In the genomic region with DNA sequence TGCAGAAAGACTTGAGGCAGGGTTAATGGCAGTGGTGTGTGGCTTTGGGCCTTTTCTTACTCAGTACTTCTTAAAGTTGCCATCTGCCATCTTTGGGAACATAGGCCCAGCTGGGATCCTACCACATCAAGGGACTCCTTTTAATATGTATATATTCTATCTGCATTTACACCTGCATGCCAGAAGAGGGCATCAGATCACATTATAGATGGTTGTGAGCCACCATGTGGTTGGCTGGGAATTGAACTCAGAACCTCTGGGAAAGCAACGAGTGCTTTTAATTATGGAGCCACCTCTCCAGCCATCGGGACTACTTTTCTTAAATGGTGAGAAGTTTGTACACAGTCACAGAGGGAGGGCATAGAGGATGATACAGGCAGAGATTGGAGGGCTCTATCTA, we compare ENCODE assay signal across 25 mouse cellular contexts. TPM values are rescaled to one million over a fixed set of nuclear protein-coding genes. Genes with fewer than 3 reads are reported as not detected.
A peak's percentile ranks its signal among the peaks of the same experiment; 100 is the strongest.
DNase-seq lines count a peak whose midpoint lies in the region; ATAC-seq and TF ChIP-seq lines count a peak whose summit lies in the region.
"Had no signal": no experiment of that assay in that cellular context is flagged by ENCODE, and none has a peak within 500 bp of the region (broad histone marks: within the 10 kb centered on the region; RNA-seq: fewer than 3 reads in every experiment).

No protein-coding gene starts in this region.

- H3K27ac ChIP-seq in forebrain, postnatal 0 days (ENCODE audit: low read depth, low read length): no peak overlapping the region
- no peak overlapping the region for H3K27ac ChIP-seq in forebrain, embryonic 15.5 days (replicated peaks)
- no peak overlapping the region for H3K27ac ChIP-seq in left cerebral cortex, adult 2 months
- H3K27ac ChIP-seq in MEL (ENCODE audit: control insufficient read depth, low read depth, low read length): no peak overlapping the region
- no peak overlapping the region for H3K27ac ChIP-seq in midbrain, embryonic 15.5 days
- H3K27ac ChIP-seq: forebrain, embryonic 10.5 days; hindbrain, embryonic 12.5 days; neural tube, embryonic 15.5 days had no signal

- no peak overlapping the region for H3K9ac ChIP-seq in forebrain, postnatal 0 days
- H3K9ac ChIP-seq in forebrain, embryonic 15.5 days (replicated peaks): no peak overlapping the region
- H3K9ac ChIP-seq in MEL (ENCODE audit: control insufficient read depth, low read depth, low read length, poor library complexity, severe bottlenecking): no peak overlapping the region
- no peak overlapping the region for H3K9ac ChIP-seq in midbrain, embryonic 15.5 days
- H3K9ac ChIP-seq: hindbrain, embryonic 12.5 days; neural tube, embryonic 15.5 days had no signal

- 86% methylated on average over 2 of the region's 2 CpGs for WGBS in forebrain, postnatal 0 days
- WGBS in forebrain, embryonic 15.5 days: 84% methylated on average over 2 of the region's 2 CpGs
- WGBS in midbrain, embryonic 15.5 days: 85% methylated on average over 2 of the region's 2 CpGs

- intact Hi-C loops in left cerebral cortex, adult 2 months (cut with DNase I): no loop called here

- H3K36me3 ChIP-seq in forebrain, postnatal 0 days (ENCODE audit: insufficient read depth): no peaks in the 10 kb centered on the region
- H3K36me3 ChIP-seq in forebrain, embryonic 15.5 days: no peaks in the 10 kb centered on the region
- no peaks in the 10 kb centered on the region for H3K36me3 ChIP-seq in MEL (ENCODE audit: control insufficient read depth in 1 of 2, insufficient read depth in 2 of 2, low read length in 2 of 2)
- H3K36me3 ChIP-seq in midbrain, embryonic 15.5 days (replicated peaks): no peaks in the 10 kb centered on the region
- H3K36me3 ChIP-seq: forebrain, embryonic 10.5 days; hindbrain, embryonic 12.5 days; neural tube, embryonic 15.5 days had no signal

- no peak for TF ChIP-seq POLR2A in MEL (IDR thresholded peaks at IDR 0.05; ENCODE audit: control insufficient read depth in 1 of 2, insufficient read depth in 1 of 2, low read depth in 1 of 2, low read length in 2 of 2, poor library complexity in 1 of 2)

- DNase-seq in forebrain, postnatal 0 days: no peak
- no peak for DNase-seq in left cerebral cortex, adult 2 months (ENCODE audit: extremely low spot score in 1 of 2, low spot score in 2 of 2)
- DNase-seq in left cerebral cortex, adult 9 months (ENCODE audit: low spot score in 2 of 2): no peak
- DNase-seq in 416B (ENCODE audit: low read depth): peak; percentile 10
- DNase-seq in MEL (ENCODE audit: low read depth, low spot score): no peak
- DNase-seq in right cerebral cortex, postnatal 10 days (ENCODE audit: low spot score in 2 of 2): no peak
- DNase-seq: adrenal gland, postnatal 10 days; cerebellum, adult 18-20 months; cerebellum, postnatal 14 days; heart, adult 11 months; kidney, adult 8-10 months; kidney, postnatal 25 days; lung, postnatal 14 days; right cerebral cortex, adult 18-20 months; thymus, adult 2 months; thymus, postnatal 4 days had no signal

- no peaks in the 10 kb centered on the region for H3K9me3 ChIP-seq in forebrain, postnatal 0 days (ENCODE audit: low read length)
- H3K9me3 ChIP-seq in forebrain, embryonic 15.5 days: no peaks in the 10 kb centered on the region
- H3K9me3 ChIP-seq in MEL (replicated peaks; ENCODE audit: insufficient read depth, low read length): no peaks in the 10 kb centered on the region
- no peaks in the 10 kb centered on the region for H3K9me3 ChIP-seq in midbrain, embryonic 15.5 days
- H3K9me3 ChIP-seq: forebrain, embryonic 10.5 days; hindbrain, embryonic 12.5 days; neural tube, embryonic 15.5 days had no signal

- no peaks in the 10 kb centered on the region for H3K4me1 ChIP-seq in forebrain, postnatal 0 days (ENCODE audit: insufficient read depth)
- peaks cover 4% of the 10 kb centered on the region for H3K4me1 ChIP-seq in forebrain, embryonic 15.5 days
- H3K4me1 ChIP-seq in MEL (ENCODE audit: control insufficient read depth in 1 of 2, insufficient read depth in 2 of 2, low read length in 2 of 2): no peaks in the 10 kb centered on the region
- no peaks in the 10 kb centered on the region for H3K4me1 ChIP-seq in midbrain, embryonic 15.5 days
- H3K4me1 ChIP-seq: forebrain, embryonic 10.5 days; hindbrain, embryonic 12.5 days; neural tube, embryonic 15.5 days had no signal

- no peak overlapping the region for H3K4me3 ChIP-seq in forebrain, postnatal 0 days (ENCODE audit: low read depth, low read length)
- no peak overlapping the region for H3K4me3 ChIP-seq in forebrain, embryonic 15.5 days
- H3K4me3 ChIP-seq in left cerebral cortex, adult 2 months: no peak overlapping the region
- no peak overlapping the region for H3K4me3 ChIP-seq in MEL (ENCODE audit: control insufficient read depth in 1 of 2, insufficient read depth in 1 of 2, low read depth in 2 of 2, low read length in 2 of 2)
- H3K4me3 ChIP-seq in midbrain, embryonic 15.5 days: no peak overlapping the region
- H3K4me3 ChIP-seq: forebrain, embryonic 10.5 days; hindbrain, embryonic 12.5 days; megakaryocyte, embryonic 14.5 days; neural tube, embryonic 15.5 days had no signal

- no peak for TF ChIP-seq RAD21 in MEL (IDR thresholded peaks at IDR 0.05; ENCODE audit: low read depth, low read length)

- ATAC-seq in forebrain, postnatal 0 days: no peak
- no peak for ATAC-seq in forebrain, embryonic 15.5 days (replicated peaks)
- no peak for ATAC-seq in midbrain, embryonic 15.5 days (replicated peaks)
- ATAC-seq: activated CD4-positive, CD25-positive, alpha-beta regulatory T cell, adult 4 months; inflammation-experienced regulatory T-cells, adult 6 months; midbrain, embryonic 16.5 days had no signal

- H3K79me2 ChIP-seq in MEL (ENCODE audit: control insufficient read depth, insufficient read depth, low read length, poor library complexity): no peaks in the 10 kb centered on the region

- TF ChIP-seq EP300 in MEL (IDR thresholded peaks at IDR 0.05; ENCODE audit: low read depth in 1 of 2, low read length in 2 of 2): no peak

- H3K4me2 ChIP-seq in forebrain, postnatal 0 days (ENCODE audit: low read depth): no peak overlapping the region
- no peak overlapping the region for H3K4me2 ChIP-seq in forebrain, embryonic 15.5 days (replicated peaks)
- no peak overlapping the region for H3K4me2 ChIP-seq in midbrain, embryonic 15.5 days
- H3K4me2 ChIP-seq: hindbrain, embryonic 12.5 days; neural tube, embryonic 15.5 days had no signal

- 0 out of 2 replicates have a peak, but pooled peaks have one; percentile 11 for TF ChIP-seq CTCF in forebrain, postnatal 0 days (IDR thresholded peaks at IDR 0.05; ENCODE audit: low read depth)
- TF ChIP-seq CTCF in left cerebral cortex, adult 2 months (IDR thresholded peaks at IDR 0.05): peak; percentile 15
- peak; percentile 9 to 53 (median 12); a peak in 2 of 6 replicates for TF ChIP-seq CTCF in MEL (IDR thresholded peaks at IDR 0.05 in 2 of 3, conservative IDR thresholded peaks at IDR 0.05 in 1 of 3; ENCODE audit: control insufficient read depth in 1 of 3, insufficient read depth in 1 of 3, low read depth in 2 of 3, low read length in 3 of 3, poor library complexity in 1 of 3, severe bottlenecking in 1 of 3)

- no peaks in the 10 kb centered on the region for H3K27me3 ChIP-seq in forebrain, postnatal 0 days (ENCODE audit: insufficient read depth, low read length)
- H3K27me3 ChIP-seq in forebrain, embryonic 15.5 days: no peaks in the 10 kb centered on the region
- no peaks in the 10 kb centered on the region; a peak in 1 of 4 replicates for H3K27me3 ChIP-seq in MEL (ENCODE audit: control insufficient read depth in 1 of 2, insufficient read depth in 2 of 2, low read length in 2 of 2)
- H3K27me3 ChIP-seq in midbrain, embryonic 15.5 days (replicated peaks): no peaks in the 10 kb centered on the region
- H3K27me3 ChIP-seq: hindbrain, embryonic 12.5 days; neural tube, embryonic 15.5 days had no signal

TF ChIP-seq in MEL, 35 proteins besides CTCF, POLR2A, EP300 and RAD21:
- TF ChIP-seq ETS1 (IDR thresholded peaks at IDR 0.05; ENCODE audit: low read depth, low read length) (no peak), SMC3 (IDR thresholded peaks at IDR 0.05; ENCODE audit: low read depth, low read length) (peak; percentile 36), TCF12 (IDR thresholded peaks at IDR 0.05; ENCODE audit: low read depth, low read length) (no peak)

RNA-seq across cellular contexts. Expression of gene Foxp1, which starts 50.8 kb away (rescaled TPM):
- 112 and 157 TPM in 2 replicates for total RNA-seq in forebrain, postnatal 0 days (2014; rRNA removed)
- 137 and 167 TPM in 2 replicates for polyA plus RNA-seq in forebrain, postnatal 0 days (2015; fragmentation: Nextera tagmentation; extraction: Ambion mirVana)
- polyA plus RNA-seq in forebrain, embryonic 15.5 days (2015; fragmentation: Nextera tagmentation; extraction: Ambion mirVana): 102 and 111 TPM in 2 replicates
- 100 to 1,000 TPM; 133 to 139 TPM for total RNA-seq in left cerebral cortex, adult 2 months (2021)
- total RNA-seq in MEL (2012; rRNA removed): 16.1 and 20.8 TPM in 2 replicates
- polyA plus RNA-seq in MEL (2012; ENCODE audit: insufficient read depth in 1 of 2, insufficient read length in 2 of 2, low read depth in 1 of 2, low replicate concordance in 2 of 2, missing spikeins in 1 of 2): 10 to 100 TPM in 1 of 2 experiments, not detected in 1; 42.0 TPM
- 84.1 and 85.2 TPM in 2 replicates for polyA plus RNA-seq in midbrain, embryonic 15.5 days (2015; fragmentation: Nextera tagmentation; extraction: Ambion mirVana)
